Mouse (Mus musculus) v-Abl transformed pro-B cells (cell line): ENCODE results near the gene Chd4.
"Not testable (repeated sequence)": the region's sequence is repeated elsewhere in the genome, so short reads cannot be mapped to it uniquely, and the experiment has no call there.

Experiments
- in situ Hi-C, 2 experiments: fragments of 400-800 bp; cut with MboI; formaldehyde crosslinking; loops; one replicate each; pipeline ENCODE4 v1.15.1; 2025; ENCODE audit not compliant: unreplicated experiment in 2 of 2

Chd4 gene

GRCm38 (mm10) chr6:125095391-125096278 lies at the start of gene Chd4:
Chd4 (plus strand) TSS chr6:125095981.
- in situ Hi-C loops = loop anchor here in 1 of 2 experiments (5.0 kb wide), 1 partner anchor 37 kb away; the partner anchor contains the start of gene Nop2

DNA sequence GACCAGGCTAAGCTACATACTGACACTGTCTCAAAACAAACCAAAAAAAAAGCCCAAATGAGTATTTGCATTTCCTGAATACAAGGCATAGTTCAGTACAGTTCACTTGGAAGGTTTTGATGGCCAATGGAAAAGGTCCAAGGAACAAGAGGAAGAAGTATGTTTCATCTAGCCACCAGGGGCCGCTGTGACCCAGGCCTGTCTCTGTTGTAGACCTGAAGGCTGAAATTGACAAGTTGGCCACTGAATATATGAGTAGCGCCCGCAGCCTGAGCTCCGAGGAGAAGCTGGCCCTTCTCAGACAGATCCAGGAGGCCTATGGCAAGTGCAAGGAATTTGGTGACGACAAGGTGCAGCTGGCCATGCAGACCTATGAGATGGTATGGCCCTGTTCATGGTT lies 49.1 kb upstream of the Chd4 start:
- in situ Hi-C loops = loop anchor here (5.0 to 25.0 kb wide), 4 partner anchors 36 to 558 kb away; partner anchors contain the start of genes Lag3 (in 1 of the 2) and Ptms (in 1 of the 2)

DNA sequence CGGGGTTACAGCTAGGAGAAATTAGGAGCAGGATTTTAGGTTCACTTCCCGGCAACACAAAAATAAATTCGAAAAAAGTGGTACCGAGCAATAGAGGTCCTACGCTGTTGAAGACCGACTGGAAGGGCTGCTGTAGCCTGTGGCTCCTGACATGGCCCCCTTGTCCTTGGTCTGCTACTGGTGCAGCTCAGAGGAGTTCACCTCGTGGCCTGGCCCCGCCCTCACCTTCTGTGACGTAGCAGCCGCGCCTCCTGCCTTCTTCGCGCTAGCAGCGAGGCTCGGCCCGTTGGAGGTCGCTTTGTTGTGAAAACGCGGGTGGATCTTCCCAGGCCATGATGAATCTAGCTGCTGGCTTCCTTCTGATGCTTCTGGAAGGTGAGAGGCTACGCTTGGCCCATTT lies 46.1 kb upstream of the Chd4 start, which contains the start of gene Acrbp:
TSS of gene Acrbp (plus strand) at position 12 of the 400 bp plus-strand sequence.
- in situ Hi-C loops = loop anchor here (5.0 to 25.0 kb wide), 4 partner anchors 33 to 555 kb away; partner anchors contain the start of genes Lag3 (in 1 of the 2) and Ptms (in 1 of the 2)

DNA sequence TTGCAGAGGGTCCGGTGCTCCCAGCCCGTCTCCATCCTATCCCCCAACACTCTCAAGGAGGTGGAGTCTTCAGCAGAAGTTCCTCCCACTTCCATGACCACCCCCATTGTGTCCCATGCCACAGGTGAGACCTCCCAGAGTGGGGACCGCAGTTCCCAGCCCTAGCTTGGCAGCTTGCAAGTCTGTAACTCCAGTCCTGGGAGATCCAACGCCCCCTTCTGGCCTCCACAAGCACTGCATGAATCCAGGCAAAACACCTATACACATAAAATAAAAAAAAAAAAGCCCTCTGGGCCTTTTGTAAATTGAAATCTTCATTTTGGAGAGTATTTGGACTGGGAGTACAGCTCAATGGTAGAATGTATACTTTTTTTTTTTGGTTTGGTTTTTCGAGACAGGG lies 44.5 kb upstream of the Chd4 start:
- in situ Hi-C loops = no loop called here

DNA sequence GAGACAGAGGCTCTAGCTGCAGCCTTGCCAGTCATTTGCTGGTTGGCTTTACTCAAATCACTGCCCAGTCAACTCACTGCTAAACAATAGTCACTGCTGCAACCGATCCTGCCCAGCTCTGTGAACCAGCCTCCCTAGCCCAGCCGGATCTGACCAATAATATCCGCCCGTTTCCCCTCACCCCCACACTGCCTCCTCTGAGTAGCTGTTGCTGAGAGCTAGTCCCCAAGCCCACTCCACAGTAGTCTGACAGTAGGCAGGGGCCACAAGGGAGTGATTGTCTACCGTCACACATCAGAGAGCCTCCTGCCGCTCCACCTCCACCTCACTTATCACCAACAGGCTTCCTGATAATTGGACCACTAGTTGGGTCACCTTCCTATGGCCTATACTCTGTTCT lies 34.3 kb upstream of the Chd4 start:
- in situ Hi-C loops = no loop called here

DNA sequence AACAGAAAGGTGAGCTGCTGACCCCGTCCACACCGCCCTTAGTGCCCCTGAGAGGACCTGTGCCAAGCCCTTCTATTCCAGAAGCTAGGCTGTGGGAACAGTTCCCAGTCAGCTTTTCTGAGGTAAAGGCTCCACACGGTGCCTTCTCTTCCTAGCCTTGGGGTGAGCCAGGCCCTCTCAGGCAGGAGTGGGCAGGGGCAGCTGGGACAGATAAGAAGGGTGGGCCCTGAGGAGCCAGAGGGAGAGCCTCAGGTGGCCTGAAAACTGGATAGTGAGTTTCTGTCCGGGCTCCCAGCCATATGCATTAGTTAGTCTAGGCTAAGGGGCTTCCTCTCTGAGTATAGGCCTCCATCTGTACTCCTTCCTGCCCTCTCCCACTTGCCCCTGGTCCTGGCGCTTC lies 33.3 kb upstream of the Chd4 start:
- in situ Hi-C loops = no loop called here

- in situ Hi-C loops = no loop called here
Observed at GRCm38 (mm10) chr6:125063906-125064305, 31.9 kb upstream of the Chd4 start.

GRCm38 (mm10) chr6:125065223-125065622 lies 30.6 kb upstream of the Chd4 start:
- in situ Hi-C loops = not testable (repeated sequence)

GRCm38 (mm10) chr6:125067571-125067995 lies 28.2 kb upstream of the Chd4 start, which contains the start of gene Lpar5:
Lpar5 (plus strand) TSS chr6:125067920.
- in situ Hi-C loops = no loop called here

- in situ Hi-C loops = loop anchor here in 1 of 2 experiments (10.0 kb wide), 2 partner anchors 167 to 327 kb away; partner anchors contain the start of gene Grcc10
Observed at GRCm38 (mm10) chr6:125071170-125071895, 24.4 kb upstream of the Chd4 start.

DNA sequence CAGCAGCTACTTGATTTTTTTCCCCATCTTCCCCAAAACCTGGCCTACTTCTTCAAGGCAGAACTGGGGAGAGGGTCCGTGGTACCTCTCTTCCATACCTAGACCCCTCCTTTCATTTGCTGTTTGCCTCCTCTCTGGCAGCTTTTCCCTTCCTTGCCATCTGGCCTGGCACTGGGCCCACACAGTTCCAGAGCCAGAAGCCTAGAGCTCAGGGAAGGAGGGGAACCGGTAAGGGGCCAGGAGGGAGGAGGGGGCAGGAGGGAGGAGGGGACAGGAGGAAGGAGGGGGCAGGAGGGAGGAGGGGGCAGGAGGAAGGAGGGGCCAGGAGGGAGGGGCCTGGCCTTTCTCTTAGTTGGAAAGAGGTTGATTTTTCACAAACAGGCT lies 23.9 kb upstream of the Chd4 start:
- in situ Hi-C loops = loop anchor here in 1 of 2 experiments (10.0 kb wide), 2 partner anchors 167 to 327 kb away; partner anchors contain the start of gene Grcc10

- in situ Hi-C loops = loop anchor here in 1 of 2 experiments (10.0 kb wide), 2 partner anchors 169 to 329 kb away; partner anchors contain the start of gene Grcc10
Observed at GRCm38 (mm10) chr6:125073825-125074224, 22.0 kb upstream of the Chd4 start.

GRCm38 (mm10) chr6:125081394-125081793 lies 14.4 kb upstream of the Chd4 start:
- in situ Hi-C loops = loop anchor here (5.0 to 10.0 kb wide), 3 partner anchors 34 to 177 kb away; partner anchors contain the start of gene Acrbp (in 1 of the 2)

DNA sequence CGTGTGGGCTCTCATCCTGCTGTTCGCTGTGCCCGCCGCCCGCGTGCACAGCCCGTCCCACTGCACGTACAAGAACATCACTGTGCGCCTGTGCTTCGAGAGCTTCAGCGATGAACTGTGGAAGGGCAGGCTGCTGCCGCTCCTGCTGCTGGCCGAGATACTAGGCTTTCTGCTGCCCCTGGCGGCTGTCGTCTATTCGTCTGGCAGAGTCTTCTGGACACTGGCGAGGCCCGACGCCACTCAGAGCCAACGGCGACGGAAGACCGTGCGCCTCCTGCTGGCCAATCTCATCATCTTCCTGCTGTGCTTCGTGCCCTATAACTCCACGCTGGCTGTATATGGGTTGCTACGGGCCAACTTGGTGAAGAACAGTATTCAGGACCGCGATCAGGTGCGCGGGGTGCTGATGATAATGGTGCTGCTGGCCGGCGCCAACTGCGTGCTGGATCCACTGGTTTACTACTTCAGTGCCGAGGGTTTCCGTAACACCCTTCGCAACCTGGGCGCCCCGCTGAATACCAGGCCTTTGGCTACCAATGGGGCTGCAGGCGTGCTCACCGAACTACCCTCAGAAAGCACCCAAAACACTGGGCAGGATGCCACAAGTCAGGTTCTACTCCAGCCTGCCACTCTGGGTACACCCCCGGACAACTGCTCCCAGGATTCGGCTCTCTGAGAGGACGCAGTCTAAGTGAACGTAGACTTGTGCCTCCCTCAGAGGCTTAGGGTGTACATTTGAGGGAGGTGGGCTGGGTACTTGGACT lies 13.8 kb upstream of the Chd4 start:
- in situ Hi-C loops = loop anchor here (5.0 to 10.0 kb wide), 3 partner anchors 35 to 177 kb away; partner anchors contain the start of gene Acrbp (in 1 of the 2)

- in situ Hi-C loops = loop anchor here (5.0 to 10.0 kb wide), 3 partner anchors 36 to 178 kb away; partner anchors contain the start of gene Acrbp (in 1 of the 2)
Observed at GRCm38 (mm10) chr6:125082801-125083386, 12.9 kb upstream of the Chd4 start.

- in situ Hi-C loops = loop anchor here (5.0 to 10.0 kb wide), 3 partner anchors 37 to 180 kb away; partner anchors contain the start of gene Acrbp (in 1 of the 2)
Observed at GRCm38 (mm10) chr6:125084424-125084823, 11.4 kb upstream of the Chd4 start.

DNA sequence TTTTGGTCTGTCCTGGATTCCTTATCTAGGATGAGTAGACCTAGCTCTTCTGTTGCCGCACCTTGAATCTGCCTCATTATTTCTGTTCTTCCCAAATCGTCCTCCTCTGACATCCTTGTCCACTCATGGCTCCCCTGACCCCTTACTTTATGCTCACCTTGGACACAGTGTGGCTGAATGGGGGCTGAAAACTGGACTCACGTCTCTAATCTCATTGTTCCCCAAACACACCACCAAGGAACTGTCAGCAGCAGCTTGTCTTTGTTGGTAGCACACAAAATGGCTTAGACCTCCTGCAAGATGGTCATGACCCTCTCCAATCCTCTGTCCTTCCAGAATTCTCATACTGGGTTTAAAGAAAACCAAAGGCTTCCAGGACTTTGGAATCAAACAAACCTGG lies 7.8 kb upstream of the Chd4 start:
- in situ Hi-C loops = loop anchor here in 1 of 2 experiments (10.0 kb wide), 1 partner anchor 183 kb away; no protein-coding TSS in a partner anchor

DNA sequence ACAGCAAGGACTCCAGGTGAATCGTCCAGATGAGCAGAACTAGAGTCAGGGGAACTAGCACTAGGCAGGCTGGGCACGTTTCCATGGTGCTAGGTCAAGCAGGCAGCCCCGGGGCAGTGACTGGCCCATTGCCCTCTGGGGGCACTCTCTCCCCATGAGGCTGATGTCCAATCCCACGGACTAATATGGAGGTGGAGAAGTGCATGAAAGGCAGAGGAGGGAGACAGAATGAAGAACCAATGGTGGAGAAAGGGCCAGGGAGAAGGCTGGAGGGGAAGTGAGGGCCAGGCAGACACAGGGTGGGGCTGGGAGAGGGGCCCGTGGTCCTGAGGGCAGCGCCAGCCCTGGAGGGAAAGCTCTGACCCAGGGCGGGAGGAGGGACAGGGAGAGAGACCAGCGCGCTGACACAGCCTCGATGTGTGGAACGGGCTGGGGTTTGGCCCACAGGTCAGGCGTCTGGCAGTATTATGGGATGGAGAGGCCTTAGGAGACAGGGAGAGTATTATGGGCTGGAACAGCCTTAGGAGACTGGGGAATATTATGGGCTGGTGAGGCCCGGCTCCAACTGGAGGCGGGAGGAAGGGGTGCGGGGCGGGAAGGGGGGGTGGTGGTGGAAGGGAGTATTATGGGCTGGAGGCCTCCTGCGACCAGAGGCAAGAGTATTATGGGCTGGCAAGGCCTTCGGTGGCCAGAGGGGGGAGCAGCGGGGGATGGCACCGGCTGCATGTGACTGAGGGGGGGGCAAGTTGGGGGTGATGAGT lies 7.0 kb upstream of the Chd4 start:
- in situ Hi-C loops = loop anchor here in 1 of 2 experiments (10.0 kb wide), 1 partner anchor 184 kb away; no protein-coding TSS in a partner anchor
